In the genomic region with DNA sequence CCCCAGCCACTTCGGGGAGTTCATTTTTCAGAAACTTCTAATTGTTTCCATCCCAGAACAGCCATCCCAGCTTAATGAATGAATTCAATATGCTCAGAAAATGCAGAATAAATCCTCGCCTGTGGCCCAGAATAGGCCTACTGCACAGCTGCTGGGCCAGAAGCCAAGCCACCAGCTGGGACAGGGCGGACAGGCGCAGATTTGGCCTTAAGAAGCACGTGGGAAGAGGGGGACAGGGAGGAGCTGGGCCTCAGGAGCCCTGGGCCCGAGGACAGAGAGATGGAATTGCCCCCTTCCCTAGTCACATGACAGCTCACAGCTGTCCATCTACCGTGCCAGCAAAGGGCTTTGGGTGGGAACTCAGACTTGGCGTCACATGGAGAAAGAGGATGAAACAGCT, we compare ENCODE assay signal across 8 mouse cellular contexts. TPM values are rescaled to one million over a fixed set of nuclear protein-coding genes. Genes with fewer than 3 reads are reported as not detected.
DNase-seq lines count a peak whose midpoint lies in the region; ATAC-seq lines count a peak whose summit lies in the region.
"Had no signal": no experiment of that assay in that cellular context is flagged by ENCODE, and none has a peak within 500 bp of the region (broad histone marks: within the 10 kb centered on the region; RNA-seq: fewer than 3 reads in every experiment).

No protein-coding gene starts in this region.

- H3K4me3 ChIP-seq in embryonic facial prominence, embryonic 11.5 days (ENCODE audit: low read depth, low read length) = no peak overlapping the region
- H3K4me3 ChIP-seq in forebrain, embryonic 14.5 days (ENCODE audit: low read depth, low read length) = no peak overlapping the region
- no peak overlapping the region for H3K4me3 ChIP-seq in midbrain, embryonic 10.5 days
- H3K4me3 ChIP-seq: liver, embryonic 13.5 days had no signal

- WGBS in embryonic facial prominence, embryonic 11.5 days = 29% methylated on average over 8 of the region's 8 CpGs
- 8% methylated on average over 8 of the region's 8 CpGs for WGBS in forebrain, embryonic 14.5 days
- 53% methylated on average over 8 of the region's 8 CpGs for WGBS in midbrain, embryonic 10.5 days

- H3K36me3 ChIP-seq in embryonic facial prominence, embryonic 11.5 days (replicated peaks; ENCODE audit: control insufficient read depth, insufficient read depth, low read depth, low read length) = no peaks in the 10 kb centered on the region
- H3K36me3 ChIP-seq in forebrain, embryonic 14.5 days (ENCODE audit: control insufficient read depth, insufficient read depth, low read length) = no peaks in the 10 kb centered on the region
- H3K36me3 ChIP-seq in midbrain, embryonic 10.5 days = no peaks in the 10 kb centered on the region
- H3K36me3 ChIP-seq: liver, embryonic 13.5 days had no signal

- H3K4me1 ChIP-seq in embryonic facial prominence, embryonic 11.5 days (ENCODE audit: control insufficient read depth, insufficient read depth, low read length) = no peaks in the 10 kb centered on the region; the same call in 1 of the 2 replicates
- H3K4me1 ChIP-seq in forebrain, embryonic 14.5 days (ENCODE audit: control insufficient read depth, insufficient read depth, low read length) = peaks cover 23% of the 10 kb centered on the region
- H3K4me1 ChIP-seq in midbrain, embryonic 10.5 days = peaks cover 61% of the 10 kb centered on the region
- H3K4me1 ChIP-seq: liver, embryonic 13.5 days had no signal

- H3K9ac ChIP-seq in embryonic facial prominence, embryonic 11.5 days (replicated peaks; ENCODE audit: low read length) = no peak overlapping the region
- H3K9ac ChIP-seq in forebrain, embryonic 14.5 days (ENCODE audit: low read length) = no peak overlapping the region
- H3K9ac ChIP-seq: liver, embryonic 13.5 days had no signal

- peak; percentile 40 for ATAC-seq in embryonic facial prominence, embryonic 11.5 days (replicated peaks; ENCODE audit: insufficient number of reproducible peaks, low FRiP score, low TSS enrichment, low read depth)
- peak; percentile 72 for ATAC-seq in forebrain, embryonic 14.5 days

- no peaks in the 10 kb centered on the region for H3K9me3 ChIP-seq in embryonic facial prominence, embryonic 11.5 days (replicated peaks; ENCODE audit: control insufficient read depth, low read length)
- H3K9me3 ChIP-seq in forebrain, embryonic 14.5 days (replicated peaks; ENCODE audit: control insufficient read depth, low read length) = no peaks in the 10 kb centered on the region
- no peaks in the 10 kb centered on the region for H3K9me3 ChIP-seq in midbrain, embryonic 10.5 days (replicated peaks)
- H3K9me3 ChIP-seq: liver, embryonic 13.5 days had no signal

- intact Hi-C loops in heart, postnatal 14 days (cut with DNase I) = no loop called here

- H3K4me2 ChIP-seq in embryonic facial prominence, embryonic 11.5 days (ENCODE audit: low read depth, low read length) = no peak overlapping the region
- H3K4me2 ChIP-seq in forebrain, embryonic 14.5 days (ENCODE audit: low read length) = no peak overlapping the region
- H3K4me2 ChIP-seq: liver, embryonic 13.5 days had no signal

- DNase-seq in embryonic facial prominence, embryonic 11.5 days (ENCODE audit: low spot score) = peak; percentile 70
- DNase-seq in forebrain, embryonic 14.5 days (ENCODE audit: low spot score) = peak; percentile 87
- peak; percentile 87 to 92 for DNase-seq in heart, postnatal 14 days
- peak; percentile 56 to 66 for DNase-seq in layer of hippocampus, postnatal 14 days (ENCODE audit: low spot score in 2 of 2)
- peak; percentile 32 for DNase-seq in midbrain, embryonic 10.5 days (ENCODE audit: low spot score)
- peak; percentile 82 for DNase-seq in skeletal muscle tissue, adult 2 months (ENCODE audit: low read depth, low spot score)
- no peak for DNase-seq in thymus, postnatal 25 days
- DNase-seq: liver, embryonic 13.5 days had no signal

- H3K27ac ChIP-seq in embryonic facial prominence, embryonic 11.5 days (replicated peaks; ENCODE audit: low read depth, low read length) = no peak overlapping the region
- peak overlapping the region; percentile 74 for H3K27ac ChIP-seq in forebrain, embryonic 14.5 days (ENCODE audit: low read depth, low read length)
- H3K27ac ChIP-seq in midbrain, embryonic 10.5 days (replicated peaks) = peak overlapping the region; percentile 19
- H3K27ac ChIP-seq: liver, embryonic 13.5 days had no signal

- H3K27me3 ChIP-seq in embryonic facial prominence, embryonic 11.5 days (ENCODE audit: control insufficient read depth, insufficient read depth, low read length) = no peaks in the 10 kb centered on the region
- no peaks in the 10 kb centered on the region for H3K27me3 ChIP-seq in forebrain, embryonic 14.5 days (replicated peaks; ENCODE audit: control insufficient read depth, insufficient read depth, low read length)
- H3K27me3 ChIP-seq in midbrain, embryonic 10.5 days (ENCODE audit: low read depth, poor library complexity, severe bottlenecking) = peaks cover 51% of the 10 kb centered on the region
- H3K27me3 ChIP-seq: liver, embryonic 13.5 days had no signal

RNA-seq across cellular contexts. Expression of a gene that starts 43.0 kb away (rescaled TPM):
- polyA plus RNA-seq in embryonic facial prominence, embryonic 11.5 days (2014; fragmentation: Nextera tagmentation; extraction: Ambion mirVana) = 0.14 and 0.52 TPM in 2 replicates
- polyA plus RNA-seq in forebrain, embryonic 14.5 days (2014; fragmentation: Nextera tagmentation; extraction: Ambion mirVana) = 0.60 and 0.87 TPM in 2 replicates
- total RNA-seq in heart, postnatal 14 days (2021) = 100 to 1,000 TPM; 239 to 240 TPM
- total RNA-seq in layer of hippocampus, postnatal 14 days (2021) = 1 to 10 TPM; 2.2 to 2.6 TPM
- polyA plus RNA-seq in midbrain, embryonic 10.5 days (2016; fragmentation: Nextera tagmentation; extraction: Ambion mirVana) = 0.63 and 1.2 TPM in 2 replicates
